Mouse (Mus musculus) embryonic fibroblast, embryonic 13.5 days (primary cell): ENCODE data around the gene Npnt. TPM values are rescaled to one million over a fixed set of nuclear protein-coding genes. Genes with fewer than 3 reads are reported as not detected.

Experiments
- H3K27ac ChIP-seq: 2 replicates; pipeline ENCODE4 v1.5.1; 2012; ENCODE audit warnings: low read length, control low read depth, inconsistent platforms; ENCODE audit not compliant: insufficient read depth
- H3K4me1 ChIP-seq: 2 replicates; pipeline ENCODE4 v1.6.1; 2011; ENCODE audit warnings: low read length; ENCODE audit not compliant: control insufficient read depth, insufficient read depth
- H3K4me3 ChIP-seq: 2 replicates; pipeline ENCODE4 v1.5.1; 2011; ENCODE audit warnings: mild to moderate bottlenecking, control low read depth, low read length; ENCODE audit not compliant: insufficient read depth
- CTCF ChIP-seq: IDR thresholded peaks from 2 replicates; pipeline ENCODE4 v1.5.1; 2011; ENCODE audit warnings: mild to moderate bottlenecking, control low read depth, low read length, moderate library complexity, borderline replicate concordance; ENCODE audit not compliant: insufficient read depth
- POLR2A ChIP-seq: IDR thresholded peaks from 2 replicates; pipeline ENCODE4 v1.6.1; 2011; ENCODE audit warnings: low read depth, mild to moderate bottlenecking, control low read depth, low read length, moderate library complexity
- polyA plus RNA-seq: library from polyadenylated mRNA; stranded (reverse); fragments of >200 nt; gene quantifications from 2 replicates; pipeline ENCODE4 v1.2.4, GENCODE M21; 2011; ENCODE audit warnings: low read depth; ENCODE audit not compliant: missing spikeins, insufficient read length

The Npnt gene
- polyA plus RNA-seq, 1 experiment: 22.5 TPM

- Histone ChIP-seq H3K27ac (no peak overlapping the region), H3K4me1 (no peaks in the 10 kb centered on the region; the same call in 1 of the 2 replicates), H3K4me3 (no peak overlapping the region)
- no peak for TF ChIP-seq POLR2A
- no peak for TF ChIP-seq CTCF
Measured at GRCm38 (mm10) chr3:132942778-132943177, 7.3 kb downstream of the Npnt start.

- no peak overlapping the region for H3K27ac ChIP-seq
- no peak for TF ChIP-seq POLR2A
- TF ChIP-seq CTCF: no peak
- no peak overlapping the region for H3K4me3 ChIP-seq
- no peaks in the 10 kb centered on the region; the same call in 1 of the 2 replicates for H3K4me1 ChIP-seq
Measured at GRCm38 (mm10) chr3:132940181-132940990, 9.7 kb downstream of the Npnt start.

GRCm38 (mm10) chr3:132939006-132939405 is 11.1 kb downstream of the Npnt start:
- Histone ChIP-seq H3K4me3 (no peak overlapping the region), H3K27ac (no peak overlapping the region), H3K4me1 (no peaks in the 10 kb centered on the region)
- TF ChIP-seq CTCF: no peak
- no peak for TF ChIP-seq POLR2A

- TF ChIP-seq CTCF: no peak
- TF ChIP-seq POLR2A: no peak
- H3K27ac ChIP-seq: no peak overlapping the region
- H3K4me3 ChIP-seq: no peak overlapping the region
Measured at GRCm38 (mm10) chr3:132934649-132935048, 15.4 kb downstream of the Npnt start.

GRCm38 (mm10) chr3:132931526-132931925 is 18.6 kb downstream of the Npnt start:
- Histone ChIP-seq H3K27ac (no peak overlapping the region), H3K4me3 (no peak overlapping the region), H3K4me1 (no peaks in the 10 kb centered on the region)
- TF ChIP-seq CTCF: no peak
- no peak for TF ChIP-seq POLR2A

More at GRCm38 (mm10) chr3:132934649-132935048, 15.4 kb downstream of the Npnt start:
- no peaks in the 10 kb centered on the region for H3K4me1 ChIP-seq

GRCm38 (mm10) chr3:132929866-132930265 is 20.2 kb downstream of the Npnt start:
- H3K27ac ChIP-seq: no peak overlapping the region
- no peak overlapping the region for H3K4me3 ChIP-seq
- no peak for TF ChIP-seq POLR2A
- no peak for TF ChIP-seq CTCF
- H3K4me1 ChIP-seq: no peaks in the 10 kb centered on the region

GRCm38 (mm10) chr3:132928186-132928585 is 21.9 kb downstream of the Npnt start:
- TF ChIP-seq CTCF (no peak), POLR2A (no peak)
- Histone ChIP-seq H3K4me1 (no peaks in the 10 kb centered on the region), H3K4me3 (no peak overlapping the region), H3K27ac (no peak overlapping the region)

- TF ChIP-seq CTCF: no peak
- TF ChIP-seq POLR2A: no peak
- Histone ChIP-seq H3K4me1 (peaks cover 4% of the 10 kb centered on the region; the same call in 1 of the 2 replicates), H3K4me3 (no peak overlapping the region)
Measured at GRCm38 (mm10) chr3:132919798-132920197, 30.3 kb downstream of the Npnt start.

GRCm38 (mm10) chr3:132919240-132919639 is 30.9 kb downstream of the Npnt start:
- TF ChIP-seq CTCF (no peak), POLR2A (no peak)
- Histone ChIP-seq H3K4me1 (peaks cover 4% of the 10 kb centered on the region; the same call in 1 of the 2 replicates), H3K4me3 (no peak overlapping the region), H3K27ac (no peak overlapping the region)

More at GRCm38 (mm10) chr3:132919798-132920197, 30.3 kb downstream of the Npnt start:
- H3K27ac ChIP-seq: no peak overlapping the region

- Histone ChIP-seq H3K27ac (no peak overlapping the region), H3K4me3 (no peak overlapping the region), H3K4me1 (peaks cover 4% of the 10 kb centered on the region; the same call in 1 of the 2 replicates)
- TF ChIP-seq CTCF (no peak), POLR2A (no peak)
Measured at GRCm38 (mm10) chr3:132917356-132918090, 32.6 kb downstream of the Npnt start.
